Mouse (Mus musculus): ENCODE measurements around the gene Atxn7.

- no peak for TF ChIP-seq CTCF (IDR thresholded peaks at IDR 0.05; ENCODE audit: low read depth)
- no peak for TF ChIP-seq EP300 (IDR thresholded peaks at IDR 0.05; ENCODE audit: low read depth)
Observed at GRCm38 (mm10) chr14:13970513-13970912, 9.3 kb downstream of the Atxn7 start.
